Mouse (Mus musculus) olfactory bulb, adult 2 months (tissue): Measurements from ENCODE around the gene Fbn1.

Experiments used
- CTCF ChIP-seq: fragments of 200-500 bp; IDR thresholded peaks from 2 replicates; pipeline ENCODE4 v1.5.1; 2012; ENCODE audit warnings: low read depth, mild to moderate bottlenecking, low read length, moderate library complexity; ENCODE audit not compliant: insufficient read depth
- POLR2A ChIP-seq: fragments of 200-500 bp; IDR thresholded peaks from 2 replicates; pipeline ENCODE4 v1.6.1; 2012; ENCODE audit warnings: mild to moderate bottlenecking, low read depth, low read length, moderate library complexity; ENCODE audit not compliant: insufficient read depth

GRCm38 (mm10) chr2:125251781-125252180 lies 256.0 kb downstream of the Fbn1 start:
- TF ChIP-seq CTCF = no peak
- no peak for TF ChIP-seq POLR2A
